Mouse (Mus musculus) cerebellum, postnatal 36 days (tissue): ENCODE results near the gene Tnrc6c.
A peak's percentile ranks its signal among the peaks of the same experiment; 100 is the strongest.
"Not testable (repeated sequence)": the region's sequence is repeated elsewhere in the genome, so short reads cannot be mapped to it uniquely, and the experiment has no call there.

ENCODE experiments used
- DNase-seq, 2 experiments: peaks; one replicate each; pipeline ENCODE4 v3.0.0; 2021 to 2022; ENCODE audit warnings: mixed read lengths in 2 of 2

Gene Tnrc6c

DNA sequence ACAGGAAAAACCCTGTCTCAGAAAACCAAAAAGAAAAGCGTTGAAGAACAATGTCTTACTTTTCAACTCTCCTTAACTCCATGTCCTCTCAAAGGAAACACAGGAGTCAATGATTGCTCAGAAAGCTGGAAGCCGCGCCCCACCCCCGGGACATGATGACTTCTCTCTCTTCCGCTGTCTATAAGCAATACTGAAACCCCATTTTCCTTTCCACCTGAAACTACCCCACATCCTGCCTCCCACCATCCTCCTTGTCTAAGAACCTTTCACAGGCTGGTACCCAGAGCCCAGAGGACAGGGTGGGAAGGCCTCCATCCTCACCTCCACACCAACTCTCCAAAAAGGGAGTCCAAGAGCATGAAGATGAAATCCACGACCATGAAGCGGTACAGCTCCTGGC is 118.3 kb downstream of the Tnrc6c start:
- no peak for DNase-seq

DNA sequence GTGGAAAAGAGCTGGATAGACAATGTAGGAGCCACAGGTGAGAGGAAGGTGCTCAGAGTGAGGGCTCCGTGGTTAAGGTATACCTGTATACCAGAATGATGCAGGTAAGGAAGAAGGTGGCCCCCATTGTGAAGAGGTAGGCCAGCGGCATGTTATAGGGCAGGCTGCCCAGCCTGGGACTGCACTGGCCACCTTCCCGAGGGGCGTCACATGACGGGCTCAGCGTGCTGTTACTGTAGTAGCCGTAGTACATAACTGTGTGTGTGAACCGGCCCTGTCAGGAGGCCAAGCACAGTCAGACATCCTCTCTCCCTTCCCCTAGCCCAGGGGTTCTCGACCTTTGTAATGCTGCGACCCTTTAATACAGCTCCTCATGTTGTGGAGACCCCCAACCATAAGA is 120.8 kb downstream of the Tnrc6c start:
- DNase-seq, result no peak

DNA sequence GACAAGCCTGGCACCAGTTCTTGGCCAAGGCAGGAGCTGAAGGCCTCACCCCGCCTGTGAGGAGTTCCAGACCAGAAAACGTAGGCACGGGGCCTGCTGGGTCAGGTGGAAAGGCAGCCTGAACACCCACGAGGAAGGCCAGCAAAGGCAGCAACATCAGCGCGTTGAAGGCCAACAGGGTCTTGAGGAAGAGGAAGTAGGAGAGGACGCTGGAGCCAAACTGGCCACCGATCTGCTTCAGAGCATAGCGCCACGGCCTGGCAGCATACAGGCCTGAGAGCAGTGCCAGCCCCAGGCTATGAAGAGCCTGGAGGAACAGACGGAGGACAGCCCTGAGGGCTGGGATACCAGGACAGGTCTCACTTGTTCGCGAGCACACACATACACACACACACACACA is 121.5 kb downstream of the Tnrc6c start:
- DNase-seq, result no peak

DNA sequence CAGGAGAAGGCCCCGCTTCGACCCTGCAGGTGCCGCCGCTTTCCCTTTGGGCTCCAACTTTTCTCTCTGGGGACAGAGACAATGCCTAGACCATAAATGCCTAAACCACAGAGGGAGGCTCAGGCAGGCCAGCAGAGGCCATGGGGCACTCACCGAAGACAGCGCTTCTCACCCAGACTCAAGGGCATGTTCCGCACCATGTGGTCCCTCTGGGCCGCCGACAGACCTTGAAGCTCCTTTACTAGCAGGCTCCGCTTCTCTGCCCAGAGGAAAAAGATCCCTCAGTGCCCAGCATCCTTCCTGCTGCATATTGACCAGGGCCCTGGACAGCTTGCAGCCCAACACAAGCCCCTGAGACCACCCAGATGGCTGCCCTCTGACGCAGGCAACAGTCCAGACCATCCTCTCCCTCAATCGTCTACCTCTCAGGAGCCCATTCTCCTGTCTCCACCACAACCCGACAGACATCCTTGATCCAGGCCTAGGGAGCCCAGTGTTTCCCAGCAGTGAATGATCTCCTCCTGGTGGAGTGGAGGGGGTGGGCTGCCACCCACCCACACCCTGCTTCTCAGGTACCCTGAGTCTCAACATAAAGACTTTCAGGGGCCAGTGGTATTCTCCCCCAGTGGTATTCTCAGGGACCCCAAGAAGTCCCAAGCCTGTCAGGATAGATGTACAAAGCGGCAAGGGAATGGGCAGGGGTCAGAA is 122.2 kb downstream of the Tnrc6c start:
- no peak for DNase-seq

DNA sequence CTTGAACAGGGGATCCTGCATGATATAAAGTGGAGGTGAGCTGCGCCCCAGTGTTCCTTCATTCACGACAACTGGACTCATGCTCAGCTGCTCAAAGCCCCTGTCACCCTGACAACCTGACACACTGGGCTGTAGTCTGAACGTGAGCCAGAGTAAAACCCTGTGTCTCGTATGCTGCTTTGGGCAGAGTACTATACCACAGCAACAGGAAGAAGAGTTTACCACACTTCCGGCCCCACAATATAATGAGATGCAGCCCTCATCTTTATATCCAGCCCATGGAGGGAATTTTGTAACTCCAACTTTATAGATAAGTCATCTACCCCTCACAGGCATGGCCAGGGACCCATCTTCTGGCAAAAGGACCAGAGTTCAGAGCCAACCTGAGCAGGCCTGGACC is 123.0 kb downstream of the Tnrc6c start:
- no peak for DNase-seq

DNA sequence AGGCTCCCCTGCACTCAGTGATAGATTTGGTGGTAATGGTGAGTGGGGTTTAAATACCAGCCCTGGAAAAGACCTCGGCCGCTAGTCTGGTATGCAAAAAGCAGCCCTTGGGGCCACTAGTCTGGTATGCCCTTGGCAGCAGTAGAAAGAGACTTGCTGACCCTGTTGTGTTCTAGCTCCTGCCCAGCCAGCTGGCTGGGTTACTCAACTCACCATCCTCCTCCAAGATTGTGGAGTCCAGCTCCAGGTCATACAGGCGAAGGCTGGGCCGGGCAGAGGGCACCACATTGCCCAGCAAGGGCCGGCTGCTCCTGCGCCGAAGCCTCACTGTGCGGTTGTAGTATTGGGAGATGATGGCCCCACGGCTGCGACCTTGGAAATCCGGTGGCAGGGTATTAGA is 123.9 kb downstream of the Tnrc6c start:
- DNase-seq, result no peak

DNA sequence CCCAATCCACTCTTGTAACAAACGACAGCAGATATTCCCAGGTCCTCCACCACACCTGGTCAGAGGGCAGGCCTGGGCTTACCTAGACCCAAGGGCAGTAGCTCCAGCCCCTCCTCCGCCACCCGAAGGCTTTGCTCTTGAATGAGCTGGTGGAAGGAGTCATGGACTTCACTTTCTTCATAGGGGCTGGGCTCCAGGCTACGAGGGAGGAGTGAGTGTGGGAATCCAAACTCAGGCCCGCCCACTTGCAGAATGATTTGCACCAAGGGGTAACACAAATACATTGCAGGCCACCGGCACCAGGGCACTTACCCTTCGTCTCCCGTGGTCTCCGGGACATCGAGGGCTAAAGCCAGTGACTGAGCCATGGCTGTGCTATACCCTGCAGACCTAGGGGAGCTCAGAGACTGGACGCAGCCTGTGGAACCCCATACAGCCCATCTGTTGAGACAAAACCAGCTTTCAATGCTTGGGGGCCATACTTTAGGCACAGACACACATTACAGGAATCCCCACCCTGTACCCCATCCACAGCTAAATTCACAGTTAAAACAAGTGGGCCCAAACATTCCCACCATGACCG is 124.9 kb downstream of the Tnrc6c start:
- DNase-seq, result no peak

DNA sequence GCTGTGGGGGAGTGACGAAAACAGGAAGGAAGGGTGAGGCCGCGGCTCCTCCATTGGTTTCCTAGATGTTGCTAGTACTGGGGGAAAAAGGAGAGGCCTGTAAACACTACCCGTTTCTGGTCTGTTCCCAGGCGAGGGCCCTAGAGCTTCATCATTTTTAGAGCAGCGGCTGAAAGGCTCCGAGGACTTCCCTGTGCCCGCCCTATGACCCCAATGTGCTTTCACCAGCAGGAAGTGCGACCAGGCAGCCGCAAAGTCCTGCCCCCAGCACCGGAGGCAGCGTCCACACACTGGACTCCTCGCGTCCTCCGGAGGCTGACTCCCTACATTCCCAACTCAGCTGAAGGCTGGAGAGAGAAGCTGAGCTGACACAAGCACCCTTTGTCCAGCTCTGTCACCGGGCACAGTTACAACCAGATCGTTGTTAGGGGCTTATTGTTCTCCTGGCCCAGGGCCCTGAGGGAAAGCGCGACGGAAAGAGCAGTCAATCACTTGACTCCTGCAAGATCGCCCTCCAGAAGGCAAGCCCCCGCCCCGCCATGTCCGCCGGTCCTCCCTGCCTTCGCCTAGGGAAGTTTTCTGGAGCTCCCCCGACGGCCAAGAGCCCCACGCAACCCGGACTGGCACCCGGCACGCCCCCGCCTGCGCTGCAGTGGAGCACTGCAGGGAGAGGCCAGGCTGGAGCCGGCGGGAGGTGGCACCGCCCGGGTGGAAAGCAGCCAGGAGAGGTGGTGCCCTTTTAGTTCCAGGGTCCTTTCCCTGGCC is 125.5 kb downstream of the Tnrc6c start:
- no peak for DNase-seq

DNA sequence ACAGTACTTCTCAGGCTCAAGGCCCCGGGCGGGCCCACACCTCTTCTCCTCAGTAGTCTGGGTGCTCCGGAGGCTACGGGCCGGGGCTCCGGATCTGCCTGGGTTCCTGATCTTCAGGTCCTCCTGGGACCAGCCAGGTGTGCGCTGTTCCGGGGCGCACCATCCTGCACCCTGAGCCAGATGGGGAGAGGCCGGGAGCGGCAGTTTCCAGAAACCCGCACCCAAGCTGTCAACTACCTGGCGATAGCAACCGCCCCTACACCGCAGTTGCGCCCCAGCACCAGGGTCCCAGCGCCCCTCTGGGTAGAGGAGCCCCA is 126.1 kb downstream of the Tnrc6c start:
- no peak for DNase-seq

DNA sequence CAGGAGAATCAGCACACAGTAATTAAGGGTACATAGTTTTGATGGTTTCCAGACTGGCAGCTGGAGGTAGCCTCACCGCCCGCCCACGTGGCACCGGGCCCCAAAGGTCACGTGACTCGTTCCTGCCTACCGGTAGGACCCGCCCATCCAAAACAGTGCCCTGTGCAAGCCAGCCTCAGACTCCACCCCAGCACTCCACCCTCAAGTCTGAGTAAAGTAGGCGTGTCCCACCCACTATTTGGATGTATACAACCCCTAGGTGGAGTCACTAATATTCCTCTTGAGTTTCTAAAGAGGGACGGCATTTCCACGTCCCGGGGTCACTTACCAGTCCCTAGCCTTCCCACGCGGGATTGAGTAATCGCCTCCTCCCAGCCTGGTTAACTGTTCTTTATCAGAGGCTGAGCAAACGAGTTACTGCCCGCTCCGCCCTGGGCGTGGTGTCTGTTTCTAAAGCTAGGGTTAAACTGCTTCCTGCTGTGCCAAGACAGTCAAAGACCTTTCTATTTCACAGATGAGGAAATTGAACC is 126.6 kb downstream of the Tnrc6c start:
- DNase-seq, result peak in 1 of 2 experiments; percentile 42

DNA sequence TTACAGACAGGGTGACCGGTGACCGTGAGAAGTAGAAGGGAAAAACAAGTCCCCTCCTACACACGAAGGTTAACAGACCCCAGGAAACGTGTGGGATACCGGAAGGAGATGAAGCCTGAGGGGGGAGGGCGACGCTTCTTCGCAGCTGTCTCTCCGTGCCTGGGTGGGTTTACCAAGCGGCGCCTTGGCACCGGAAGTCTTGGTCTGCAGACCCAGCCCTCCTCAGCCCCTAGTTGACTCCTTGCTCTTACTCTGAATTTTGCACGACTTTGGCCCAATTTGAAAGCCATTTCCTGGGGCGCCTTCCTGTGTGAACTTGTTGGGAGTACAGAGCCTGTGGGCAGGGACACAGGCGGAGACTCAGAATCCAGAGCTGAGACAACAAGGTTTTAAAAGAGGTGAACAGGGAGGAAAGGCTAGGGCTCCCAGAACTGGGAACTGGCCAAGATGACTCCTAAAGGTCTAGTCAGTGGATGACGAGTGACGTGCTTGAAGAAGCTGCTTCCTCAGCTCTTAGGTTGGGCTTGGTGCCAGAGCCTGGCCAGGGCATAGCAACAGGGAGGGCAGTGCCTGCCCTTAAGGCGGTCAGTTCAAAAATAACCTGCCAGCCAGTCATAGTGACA is 127.2 kb downstream of the Tnrc6c start:
- DNase-seq, result no peak

DNA sequence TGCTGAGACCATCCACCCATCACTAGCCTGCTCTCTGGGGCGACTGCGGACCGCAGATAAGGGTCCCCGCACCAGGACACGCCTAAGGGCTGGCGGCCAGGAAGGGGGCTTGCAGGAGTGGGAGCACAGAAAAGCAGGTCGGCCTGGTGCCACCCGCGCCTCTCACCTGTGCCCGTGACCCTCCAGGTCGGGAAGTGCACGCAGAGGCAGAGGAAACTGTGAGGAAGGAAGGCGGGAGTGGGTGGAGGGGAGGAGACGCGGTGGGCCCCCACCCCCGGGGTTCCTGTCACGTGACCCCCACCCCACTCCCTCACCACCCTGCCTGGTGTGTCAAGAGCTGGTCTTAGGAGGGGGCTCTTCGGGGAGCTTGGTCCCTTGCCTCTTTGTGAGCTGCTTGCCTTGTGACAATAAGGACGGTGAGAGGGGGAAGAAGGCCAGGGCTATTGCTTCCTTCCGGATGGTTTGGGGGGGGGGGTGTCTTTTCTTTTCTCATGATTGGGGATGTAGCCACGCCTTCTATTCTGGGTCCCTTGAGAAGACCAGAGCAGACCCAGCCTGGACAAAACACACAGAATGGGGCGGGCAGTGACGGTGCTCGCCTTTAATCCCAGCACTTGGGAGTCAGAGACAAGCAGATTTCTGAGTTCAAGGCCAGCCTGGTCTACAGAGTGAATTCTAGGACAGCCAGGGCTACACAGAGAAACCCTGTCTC is 128.1 kb downstream of the Tnrc6c start, which contains the start of the genes Tmc8 and Tmc6:
TSS of gene Tmc8 (plus strand) at position 84 of the 712 bp plus-strand sequence.
TSS of gene Tmc6 (minus strand) at position 206 of the 712 bp plus-strand sequence.
- no peak for DNase-seq

DNA sequence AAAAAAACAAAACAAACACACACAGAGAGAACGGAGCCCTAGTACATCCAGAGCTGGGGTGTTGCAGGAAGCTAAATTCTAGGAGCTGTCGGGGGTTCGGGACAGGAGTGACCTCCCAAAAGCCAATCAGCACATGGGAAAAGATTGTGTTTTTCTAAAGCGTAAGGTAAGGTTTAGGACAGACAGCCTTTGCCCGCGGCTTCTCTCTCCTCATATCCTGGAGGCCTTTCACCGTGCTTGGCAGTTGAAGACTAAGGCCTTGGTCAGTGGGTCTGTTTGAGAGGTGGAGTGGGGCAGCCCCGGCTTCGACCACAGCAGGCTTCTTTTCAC is 128.6 kb downstream of the Tnrc6c start:
- no peak for DNase-seq

DNA sequence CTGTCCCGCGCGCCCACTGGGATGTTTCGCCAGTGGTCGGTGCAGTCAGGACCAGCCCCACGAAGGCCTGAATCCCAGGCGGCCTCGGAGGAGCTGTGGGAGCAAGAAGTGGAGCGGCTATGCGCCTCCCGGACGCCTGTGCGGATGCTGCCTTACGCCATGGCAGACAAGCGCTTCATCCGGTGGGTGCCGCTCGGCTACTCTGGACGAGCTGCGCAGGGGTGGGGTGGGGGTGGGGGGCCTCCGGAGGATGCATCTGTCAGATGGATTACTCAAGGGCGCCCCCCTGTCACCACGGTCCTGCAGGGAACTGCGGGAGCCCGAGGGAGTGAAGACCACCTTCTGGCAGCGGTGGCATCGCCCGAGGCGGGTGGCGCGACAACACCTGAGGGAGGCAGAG is 129.0 kb downstream of the Tnrc6c start:
- DNase-seq, result peak in 1 of 2 experiments; percentile 47

DNA sequence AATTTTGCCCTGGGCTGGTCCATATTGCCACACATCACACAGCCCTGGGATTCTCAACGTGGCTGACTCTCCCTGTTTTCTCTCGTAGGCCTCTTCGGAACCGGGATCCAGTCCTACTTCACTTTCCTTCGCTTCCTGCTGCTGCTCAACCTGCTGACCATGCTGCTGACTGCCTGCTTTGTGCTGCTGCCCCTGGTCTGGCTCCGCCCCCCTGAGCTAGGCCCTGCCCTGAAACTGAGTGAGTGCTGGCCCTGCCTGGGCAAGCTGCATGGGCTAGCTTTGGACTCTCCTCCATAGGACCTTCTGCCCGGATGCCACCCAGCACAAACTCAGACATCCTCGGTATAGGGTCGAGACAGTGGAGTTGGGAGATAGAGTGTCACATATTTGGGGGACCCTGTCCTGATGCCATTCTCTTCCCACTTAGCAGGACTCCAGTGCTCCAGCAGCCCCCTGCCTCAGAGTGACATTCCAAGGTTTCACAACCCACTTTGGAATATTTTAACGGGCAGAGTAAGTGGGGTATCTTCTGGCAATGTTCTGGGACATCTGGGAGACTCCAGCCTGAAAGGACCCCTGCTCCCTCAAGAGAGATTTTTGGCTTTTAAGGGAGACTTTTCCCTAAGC is 129.7 kb downstream of the Tnrc6c start:
- DNase-seq, result no peak

DNA sequence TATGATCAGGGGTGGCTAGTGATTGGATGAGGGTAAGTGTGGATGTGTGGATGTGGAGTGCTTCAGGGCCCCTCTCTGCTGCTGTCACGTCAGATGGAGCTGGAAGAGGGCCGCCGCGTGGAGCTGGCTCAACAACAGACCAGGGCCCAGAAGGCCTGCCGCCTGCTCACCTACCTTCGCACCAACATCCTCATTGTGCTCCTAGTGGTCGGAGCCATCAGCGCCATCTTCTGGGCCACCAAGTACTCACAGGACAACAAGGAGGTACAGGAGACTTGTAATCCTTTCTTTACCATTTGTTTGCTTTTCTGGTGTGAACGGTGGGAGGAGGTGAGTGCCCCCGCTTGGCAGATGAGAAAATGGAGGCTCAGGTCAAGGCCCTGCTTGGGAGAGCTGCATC is 132.2 kb downstream of the Tnrc6c start:
- peak; percentile 72 for DNase-seq

DNA sequence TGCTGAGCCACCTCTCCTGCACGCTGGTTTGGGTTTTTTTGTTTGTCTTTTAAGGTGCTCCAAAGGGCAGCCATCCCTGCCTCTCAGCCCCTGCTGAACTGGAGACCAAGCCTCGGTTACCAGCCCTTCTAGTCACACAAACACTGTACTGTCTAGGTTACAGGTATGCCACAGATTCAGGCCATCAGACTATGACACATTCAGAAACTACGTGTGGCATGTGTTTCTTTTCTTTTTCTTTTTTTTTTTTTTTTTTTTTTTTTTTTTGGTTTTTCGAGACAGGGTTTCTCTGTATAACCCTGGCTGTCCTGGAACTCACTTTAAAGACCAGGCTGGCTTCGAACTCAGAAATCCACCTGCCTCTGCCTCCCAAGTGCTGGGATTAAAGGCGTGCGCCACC is 134.4 kb downstream of the Tnrc6c start:
- DNase-seq, result not testable (repeated sequence)

DNA sequence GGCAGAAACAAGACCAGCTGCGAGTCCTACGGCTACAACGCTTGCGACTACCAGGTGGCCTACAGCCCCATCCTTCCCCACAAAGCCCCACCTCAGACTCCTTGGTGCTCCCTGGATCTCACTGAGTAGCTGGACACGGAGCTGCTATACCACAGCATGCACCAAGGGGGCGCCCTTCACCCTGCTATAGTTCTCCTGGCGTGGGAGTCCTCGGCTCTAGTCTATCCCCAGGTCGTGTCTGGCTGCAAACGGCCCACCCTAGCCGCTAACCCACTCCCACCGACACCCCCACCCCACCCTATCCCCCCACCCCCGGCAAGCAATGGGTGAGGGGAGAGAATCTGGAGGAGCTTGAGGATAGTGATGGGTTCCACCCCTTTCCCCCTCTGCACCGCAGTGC is 136.2 kb downstream of the Tnrc6c start:
- DNase-seq, result peak; percentile 52 to 59

DNA sequence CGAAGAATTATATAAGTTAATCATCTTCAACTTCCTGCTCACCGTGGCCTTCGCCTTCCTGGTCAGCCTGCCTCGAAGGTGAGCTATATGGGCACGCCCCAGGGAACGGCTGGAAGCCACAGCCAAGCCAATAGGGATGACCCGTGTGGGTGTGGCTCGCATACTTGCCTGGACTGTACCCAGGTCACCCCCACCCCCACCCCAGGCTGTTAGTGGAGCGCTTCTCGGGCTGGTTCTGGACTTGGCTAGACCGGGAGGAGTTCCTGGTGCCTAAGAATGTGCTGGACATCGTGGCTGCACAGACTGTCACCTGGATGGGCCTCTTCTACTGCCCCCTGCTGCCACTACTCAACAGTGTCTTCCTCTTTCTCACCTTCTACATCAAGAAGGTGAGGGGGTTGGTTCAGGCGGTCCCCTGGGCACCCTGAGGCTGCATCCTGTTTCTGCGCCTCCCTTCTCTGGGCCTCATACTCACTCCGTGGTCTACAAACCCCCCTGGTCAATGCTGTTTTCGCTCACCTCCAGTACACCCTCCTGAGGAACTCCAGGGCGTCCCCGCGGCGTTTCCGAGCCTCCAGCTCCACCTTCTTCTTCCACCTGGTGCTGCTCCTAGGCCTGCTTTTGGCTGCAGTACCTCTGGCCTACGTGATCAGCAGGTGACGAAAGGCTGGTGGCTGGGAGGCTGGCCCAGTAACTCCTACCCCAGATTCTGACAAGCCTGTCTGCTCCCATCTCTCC is 136.8 kb downstream of the Tnrc6c start:
- no peak for DNase-seq

DNA sequence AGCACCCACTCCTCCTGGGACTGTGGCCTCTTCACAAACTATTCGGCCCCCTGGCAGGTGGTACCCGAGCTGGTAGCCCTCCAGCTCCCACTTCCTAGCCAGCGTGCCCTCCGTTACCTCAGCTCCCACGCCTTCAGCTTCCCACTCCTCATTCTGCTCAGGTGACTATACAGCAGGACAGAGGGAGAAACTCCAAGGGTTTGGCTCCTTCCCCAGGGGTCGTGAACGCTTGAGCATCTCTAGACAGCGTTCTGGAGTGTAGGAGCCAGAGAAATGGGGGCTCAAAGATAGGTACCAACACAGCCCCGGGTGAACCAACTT is 137.3 kb downstream of the Tnrc6c start:
- DNase-seq, result no peak

DNA sequence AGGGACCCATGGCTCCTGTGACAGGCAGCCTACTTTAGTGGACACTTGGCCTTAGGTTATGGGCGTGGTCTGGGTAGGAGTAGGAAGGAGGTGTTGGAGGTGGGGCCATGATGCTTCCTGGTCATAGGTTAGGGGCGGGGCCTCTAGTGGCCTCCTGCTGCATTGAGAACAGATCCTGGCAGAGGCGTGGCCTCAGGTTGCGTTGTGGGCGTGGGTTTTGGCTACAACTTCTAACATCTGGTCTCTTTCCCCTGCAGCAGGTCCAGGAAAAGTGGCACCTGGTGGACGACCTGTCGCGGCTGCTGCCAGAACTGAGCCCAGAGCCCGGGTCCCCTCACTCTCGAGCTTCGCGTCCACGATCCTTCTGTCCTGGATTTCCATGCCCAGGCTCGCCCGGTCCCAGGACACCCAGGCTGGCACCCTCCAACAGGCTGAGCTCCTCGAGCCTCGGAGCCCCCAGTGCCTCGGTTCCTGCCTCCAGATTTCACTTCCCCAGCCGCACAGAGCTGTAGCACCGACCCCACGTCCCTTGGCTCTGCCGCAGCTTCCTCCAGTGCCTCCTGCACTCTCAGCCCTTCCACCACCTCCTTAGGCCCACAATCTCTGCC is 138.3 kb downstream of the Tnrc6c start:
- DNase-seq, result no peak
